Mouse (Mus musculus) forebrain, embryonic 13.5 days (tissue): Measurements from ENCODE around the gene Gm17268. TPM values are rescaled to one million over a fixed set of nuclear protein-coding genes. Genes with fewer than 3 reads are reported as not detected.

Source experiments
- ATAC-seq: fragments of 200-750 bp; cut with Nextera tagmentation; 2 replicates; pipeline ENCODE4 v1.8.0; 2017
- H3K27ac ChIP-seq: fragments of 300-500 bp; sonication (generic); 2 replicates; pipeline ENCODE4 v1.5.1; 2015; ENCODE audit warnings: inconsistent platforms, mild to moderate bottlenecking, moderate library complexity
- H3K27me3 ChIP-seq: fragments of 300-500 bp; sonication (generic); 2 replicates; pipeline ENCODE4 v1.6.1; 2015; ENCODE audit warnings: mild to moderate bottlenecking, inconsistent platforms
- H3K36me3 ChIP-seq: fragments of 300-500 bp; sonication (generic); 2 replicates; pipeline ENCODE4 v1.6.1; 2015; ENCODE audit warnings: mild to moderate bottlenecking, inconsistent platforms; ENCODE audit not compliant: poor library complexity, severe bottlenecking
- H3K4me1 ChIP-seq: fragments of 300-500 bp; sonication (generic); 2 replicates; pipeline ENCODE4 v1.6.1; 2015; ENCODE audit warnings: inconsistent platforms
- H3K4me2 ChIP-seq: fragments of 300-500 bp; sonication (generic); 2 replicates; pipeline ENCODE4 v1.6.1; 2015; ENCODE audit warnings: inconsistent platforms, mild to moderate bottlenecking, moderate library complexity
- H3K4me3 ChIP-seq: fragments of 300-500 bp; sonication (generic); 2 replicates; pipeline ENCODE4 v1.5.1; 2015; ENCODE audit warnings: mild to moderate bottlenecking, inconsistent platforms
- H3K9ac ChIP-seq: fragments of 300-500 bp; sonication (generic); 2 replicates; pipeline ENCODE4 v1.6.1; 2015; ENCODE audit warnings: mild to moderate bottlenecking, inconsistent platforms
- H3K9me3 ChIP-seq: fragments of 300-500 bp; sonication (generic); replicated peaks from 2 replicates; pipeline ENCODE4 v1.6.1; 2016; ENCODE audit warnings: inconsistent platforms
- WGBS: fragments of 180-500 bp; shearing (Covaris S2); methylation state at CpG from one replicate; pipeline ENCODE4 v1.1.7; 2015; 5-methylcytosine and 5-hydroxymethylcytosine counted together
- polyA plus RNA-seq: library from polyadenylated mRNA; unstranded; fragments of >200 nt; fragmentation: Nextera tagmentation; extraction: Ambion mirVana; gene quantifications from 2 replicates; pipeline ENCODE4 v1.2.1, GENCODE M21; 2015

Gene Gm17268
- polyA plus RNA-seq, 1 experiment from 2014 or later: not detected

GRCm38 (mm10) chr11:82022504-82023056 lies 15.8 kb downstream of the Gm17268 start:
- H3K36me3 ChIP-seq: no peaks in the 10 kb centered on the region
- 96% methylated on average over 6 of the region's 6 CpGs for WGBS
- no peak overlapping the region for H3K4me3 ChIP-seq
- no peak overlapping the region for H3K27ac ChIP-seq
- no peaks in the 10 kb centered on the region for H3K4me1 ChIP-seq
- no peaks in the 10 kb centered on the region for H3K27me3 ChIP-seq
- H3K9me3 ChIP-seq: no peaks in the 10 kb centered on the region
- no peak overlapping the region for H3K4me2 ChIP-seq
- H3K9ac ChIP-seq: no peak overlapping the region
- no peak for ATAC-seq

GRCm38 (mm10) chr11:82021406-82021805 lies 17.0 kb downstream of the Gm17268 start:
- no peak overlapping the region for H3K4me2 ChIP-seq

GRCm38 (mm10) chr11:82019793-82020192 lies 18.6 kb downstream of the Gm17268 start:
- ATAC-seq: no peak
- Histone ChIP-seq H3K27me3 (no peaks in the 10 kb centered on the region), H3K36me3 (no peaks in the 10 kb centered on the region), H3K4me3 (no peak overlapping the region), H3K9ac (no peak overlapping the region), H3K9me3 (no peaks in the 10 kb centered on the region), H3K4me2 (no peak overlapping the region), H3K27ac (no peak overlapping the region), H3K4me1 (no peaks in the 10 kb centered on the region)

More at GRCm38 (mm10) chr11:82021406-82021805, 17.0 kb downstream of the Gm17268 start:
- Histone ChIP-seq H3K27ac (no peak overlapping the region), H3K4me1 (no peaks in the 10 kb centered on the region), H3K9me3 (no peaks in the 10 kb centered on the region), H3K9ac (no peak overlapping the region), H3K4me3 (no peak overlapping the region), H3K27me3 (no peaks in the 10 kb centered on the region), H3K36me3 (no peaks in the 10 kb centered on the region)
- 77% methylated on average over 3 of the region's 3 CpGs for WGBS
- ATAC-seq: no peak

GRCm38 (mm10) chr11:82019389-82019788 lies 19.0 kb downstream of the Gm17268 start:
- H3K9me3 ChIP-seq: no peaks in the 10 kb centered on the region
- WGBS: 58% methylated on average over 2 of the region's 2 CpGs
- no peak overlapping the region for H3K4me2 ChIP-seq
- H3K9ac ChIP-seq: no peak overlapping the region
- no peak overlapping the region for H3K4me3 ChIP-seq
- H3K27ac ChIP-seq: no peak overlapping the region
- H3K36me3 ChIP-seq: no peaks in the 10 kb centered on the region
- H3K4me1 ChIP-seq: no peaks in the 10 kb centered on the region
- no peak for ATAC-seq
- H3K27me3 ChIP-seq: no peaks in the 10 kb centered on the region

- no peak overlapping the region for H3K4me3 ChIP-seq
- WGBS: 74% methylated on average over 3 of the region's 3 CpGs
- H3K9ac ChIP-seq: no peak overlapping the region
- H3K36me3 ChIP-seq: no peaks in the 10 kb centered on the region
- H3K4me2 ChIP-seq: no peak overlapping the region
- no peaks in the 10 kb centered on the region for H3K4me1 ChIP-seq
- H3K9me3 ChIP-seq: no peaks in the 10 kb centered on the region
- ATAC-seq: no peak
- H3K27me3 ChIP-seq: no peaks in the 10 kb centered on the region
- no peak overlapping the region for H3K27ac ChIP-seq
Measured at GRCm38 (mm10) chr11:82016181-82016780, 22.1 kb downstream of the Gm17268 start.

- H3K4me1 ChIP-seq: no peaks in the 10 kb centered on the region
- no peak overlapping the region for H3K4me2 ChIP-seq
- no peaks in the 10 kb centered on the region for H3K36me3 ChIP-seq
- WGBS: 76% methylated on average over 2 of the region's 2 CpGs
- no peaks in the 10 kb centered on the region for H3K27me3 ChIP-seq
- no peak overlapping the region for H3K4me3 ChIP-seq
- ATAC-seq: no peak
- H3K9me3 ChIP-seq: no peaks in the 10 kb centered on the region
- H3K27ac ChIP-seq: no peak overlapping the region
- H3K9ac ChIP-seq: no peak overlapping the region
Measured at GRCm38 (mm10) chr11:82015066-82015465, 23.3 kb downstream of the Gm17268 start.

GRCm38 (mm10) chr11:82013756-82014155 lies 24.6 kb downstream of the Gm17268 start:
- WGBS: 95% methylated on average over 1 of the region's 1 CpGs
- Histone ChIP-seq H3K27ac (no peak overlapping the region), H3K9me3 (no peaks in the 10 kb centered on the region), H3K4me2 (no peak overlapping the region), H3K36me3 (no peaks in the 10 kb centered on the region), H3K9ac (no peak overlapping the region), H3K27me3 (no peaks in the 10 kb centered on the region), H3K4me3 (no peak overlapping the region), H3K4me1 (no peaks in the 10 kb centered on the region)
- no peak for ATAC-seq

- no peaks in the 10 kb centered on the region for H3K9me3 ChIP-seq
- no peaks in the 10 kb centered on the region for H3K36me3 ChIP-seq
- no peak overlapping the region for H3K4me3 ChIP-seq
- no peak overlapping the region for H3K27ac ChIP-seq
- ATAC-seq: no peak
- H3K4me2 ChIP-seq: no peak overlapping the region
- no peak overlapping the region for H3K9ac ChIP-seq
- 72% methylated on average over 8 of the region's 8 CpGs for WGBS
- peaks cover 8% of the 10 kb centered on the region; the same call in 1 of the 2 replicates for H3K4me1 ChIP-seq
- H3K27me3 ChIP-seq: no peaks in the 10 kb centered on the region
Measured at GRCm38 (mm10) chr11:82011411-82012193, 26.8 kb downstream of the Gm17268 start.

- H3K36me3 ChIP-seq: no peaks in the 10 kb centered on the region
- no peak overlapping the region for H3K9ac ChIP-seq
- H3K9me3 ChIP-seq: no peaks in the 10 kb centered on the region
- no peak overlapping the region for H3K4me2 ChIP-seq
- no peak for ATAC-seq
- no peaks in the 10 kb centered on the region for H3K27me3 ChIP-seq
- H3K27ac ChIP-seq: no peak overlapping the region
- no peak overlapping the region for H3K4me3 ChIP-seq
- peaks cover 9% of the 10 kb centered on the region; the same call in 1 of the 2 replicates for H3K4me1 ChIP-seq
- WGBS: 85% methylated on average over 3 of the region's 3 CpGs
Measured at GRCm38 (mm10) chr11:82010115-82010514, 28.2 kb downstream of the Gm17268 start.

GRCm38 (mm10) chr11:82006796-82007423 lies 31.5 kb downstream of the Gm17268 start:
- WGBS: 60% methylated on average over 12 of the region's 12 CpGs
- Histone ChIP-seq H3K9ac (no peak overlapping the region), H3K27me3 (no peaks in the 10 kb centered on the region), H3K27ac (no peak overlapping the region), H3K4me3 (no peak overlapping the region), H3K4me2 (no peak overlapping the region), H3K4me1 (peaks cover 9% of the 10 kb centered on the region; the same call in 1 of the 2 replicates), H3K36me3 (no peaks in the 10 kb centered on the region), H3K9me3 (no peaks in the 10 kb centered on the region)
- no peak for ATAC-seq

GRCm38 (mm10) chr11:82004810-82005209 lies 33.6 kb downstream of the Gm17268 start:
- no peak overlapping the region for H3K27ac ChIP-seq
- no peak overlapping the region for H3K4me2 ChIP-seq
- no peaks in the 10 kb centered on the region for H3K36me3 ChIP-seq
- no peak overlapping the region for H3K9ac ChIP-seq
- H3K4me1 ChIP-seq: peaks cover 9% of the 10 kb centered on the region; the same call in 1 of the 2 replicates
- H3K27me3 ChIP-seq: no peaks in the 10 kb centered on the region
- 87% methylated on average over 2 of the region's 2 CpGs for WGBS
- H3K9me3 ChIP-seq: no peaks in the 10 kb centered on the region
- ATAC-seq: no peak
- H3K4me3 ChIP-seq: no peak overlapping the region

- Histone ChIP-seq H3K4me1 (no peaks in the 10 kb centered on the region), H3K9me3 (no peaks in the 10 kb centered on the region), H3K36me3 (no peaks in the 10 kb centered on the region), H3K27me3 (no peaks in the 10 kb centered on the region), H3K4me3 (no peak overlapping the region), H3K27ac (no peak overlapping the region), H3K9ac (no peak overlapping the region), H3K4me2 (no peak overlapping the region)
- 62% methylated on average over 5 of the region's 5 CpGs for WGBS
- ATAC-seq: no peak
Measured at GRCm38 (mm10) chr11:82000581-82000980, 37.8 kb downstream of the Gm17268 start.
